25 mouse cellular contexts compared by ENCODE assay signal in the genomic region with DNA sequence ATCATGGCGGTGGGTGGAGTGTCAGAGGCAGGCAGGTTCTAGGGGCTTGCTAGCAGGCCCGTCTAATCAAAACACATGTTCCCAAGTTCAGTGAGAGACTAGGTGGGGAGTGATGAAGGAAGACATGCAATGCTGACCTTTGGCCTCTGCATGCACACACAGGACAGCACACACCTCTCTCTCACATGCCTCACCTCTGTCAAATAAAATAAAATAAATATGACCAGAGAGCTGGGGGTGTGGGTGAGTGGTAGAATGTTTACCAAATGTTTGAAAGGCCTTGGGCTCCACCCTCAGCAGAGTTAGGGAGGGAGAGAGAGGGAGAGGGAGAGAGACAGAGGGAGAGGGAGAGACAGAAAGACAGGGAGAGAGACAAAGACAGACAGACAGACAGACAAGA. TPM values are rescaled to one million over a fixed set of nuclear protein-coding genes. Genes with fewer than 3 reads are reported as not detected.
A peak's percentile ranks its signal among the peaks of the same experiment; 100 is the strongest.
DNase-seq lines count a peak whose midpoint lies in the region; ATAC-seq and TF ChIP-seq lines count a peak whose summit lies in the region.
"Had no signal": no experiment of that assay in that cellular context is flagged by ENCODE, and none has a peak within 500 bp of the region (broad histone marks: within the 10 kb centered on the region; RNA-seq: fewer than 3 reads in every experiment).

No protein-coding gene starts in this region.

- no peak overlapping the region for H3K4me3 ChIP-seq in intestine, embryonic 14.5 days (ENCODE audit: low read depth, low read length)
- no peak overlapping the region for H3K4me3 ChIP-seq in intestine, postnatal 0 days (ENCODE audit: low read depth, low read length)
- H3K4me3 ChIP-seq in stomach, embryonic 16.5 days (replicated peaks; ENCODE audit: low read length): no peak overlapping the region
- H3K4me3 ChIP-seq: embryonic facial prominence, embryonic 13.5 days; forebrain, embryonic 12.5 days; heart, embryonic 12.5 days had no signal

- no peak overlapping the region for H3K4me2 ChIP-seq in intestine, embryonic 14.5 days (ENCODE audit: low read length)
- no peak overlapping the region for H3K4me2 ChIP-seq in intestine, postnatal 0 days (replicated peaks; ENCODE audit: low read depth)
- no peak overlapping the region for H3K4me2 ChIP-seq in stomach, embryonic 16.5 days (ENCODE audit: low read depth, low read length)
- H3K4me2 ChIP-seq: embryonic facial prominence, embryonic 13.5 days; forebrain, embryonic 12.5 days; heart, embryonic 12.5 days had no signal

- H3K4me1 ChIP-seq in intestine, embryonic 14.5 days (replicated peaks; ENCODE audit: control insufficient read depth, insufficient read depth, low read length): no peaks in the 10 kb centered on the region
- no peaks in the 10 kb centered on the region for H3K4me1 ChIP-seq in intestine, postnatal 0 days (replicated peaks; ENCODE audit: control insufficient read depth, insufficient read depth, low read length)
- peaks cover 2% of the 10 kb centered on the region; the same call in 1 of the 2 replicates for H3K4me1 ChIP-seq in stomach, embryonic 16.5 days (ENCODE audit: control insufficient read depth, insufficient read depth, low read length)
- H3K4me1 ChIP-seq: embryonic facial prominence, embryonic 13.5 days; forebrain, embryonic 12.5 days had no signal

- no peak overlapping the region for H3K27ac ChIP-seq in intestine, embryonic 14.5 days (ENCODE audit: low read depth)
- no peak overlapping the region for H3K27ac ChIP-seq in intestine, postnatal 0 days (ENCODE audit: low read depth, low read length)
- peak overlapping the region; percentile 51 for H3K27ac ChIP-seq in stomach, embryonic 16.5 days (ENCODE audit: low read length)
- H3K27ac ChIP-seq: embryonic facial prominence, embryonic 13.5 days; forebrain, embryonic 12.5 days had no signal

- 54% methylated on average over 2 of the region's 2 CpGs for whole genome bisulfite sequencing in intestine, embryonic 14.5 days
- WGBS in intestine, postnatal 0 days: 39% methylated on average over 2 of the region's 2 CpGs
- 42% methylated on average over 2 of the region's 2 CpGs for WGBS in stomach, embryonic 16.5 days

- 0 out of 2 replicates have a peak, but pooled peaks have one; percentile 56 for ATAC-seq in intestine, embryonic 14.5 days (replicated peaks; ENCODE audit: low FRiP score, low TSS enrichment, low read depth)
- ATAC-seq in intestine, postnatal 0 days: no peak
- ATAC-seq in stomach, embryonic 16.5 days (ENCODE audit: insufficient read depth, low FRiP score): peak; percentile 71; the same call in 1 of the 2 replicates
- ATAC-seq: forebrain, embryonic 16.5 days had no signal

- no peaks in the 10 kb centered on the region for H3K27me3 ChIP-seq in intestine, embryonic 14.5 days (replicated peaks; ENCODE audit: control insufficient read depth, insufficient read depth, low read length)
- H3K27me3 ChIP-seq in intestine, postnatal 0 days (replicated peaks; ENCODE audit: control insufficient read depth, insufficient read depth, low read length): no peaks in the 10 kb centered on the region
- H3K27me3 ChIP-seq in stomach, embryonic 16.5 days (ENCODE audit: control insufficient read depth, insufficient read depth, low read length): no peaks in the 10 kb centered on the region
- H3K27me3 ChIP-seq: forebrain, embryonic 12.5 days had no signal

- no peaks in the 10 kb centered on the region for H3K36me3 ChIP-seq in intestine, embryonic 14.5 days (ENCODE audit: control insufficient read depth, insufficient read depth, low read length)
- no peaks in the 10 kb centered on the region for H3K36me3 ChIP-seq in intestine, postnatal 0 days (ENCODE audit: control insufficient read depth, insufficient read depth)
- H3K36me3 ChIP-seq in stomach, embryonic 16.5 days (ENCODE audit: control insufficient read depth, insufficient read depth, low read length): no peaks in the 10 kb centered on the region
- H3K36me3 ChIP-seq: embryonic facial prominence, embryonic 13.5 days; forebrain, embryonic 12.5 days; heart, embryonic 12.5 days had no signal

- DNase-seq in intestine, embryonic 14.5 days (ENCODE audit: low spot score): no peak
- DNase-seq in urinary bladder, postnatal 14 days (ENCODE audit: low spot score): peak; percentile 32
- DNase-seq in urinary bladder, postnatal 10 days (ENCODE audit: low spot score): no peak
- DNase-seq in layer of hippocampus, adult 8-10 months (ENCODE audit: low spot score in 2 of 2): no peak
- no peak for DNase-seq in adrenal gland, adult 8-10 months
- DNase-seq: adrenal gland, postnatal 14 days; cerebellum, adult 11-12 months; cerebellum, adult 9-10 months; cerebellum, postnatal 25 days; gastrocnemius, postnatal 14 days; heart, postnatal 36 days had no signal

- TF ChIP-seq CTCF in intestine, postnatal 0 days (IDR thresholded peaks at IDR 0.05; ENCODE audit: low read depth): no peak

- H3K9ac ChIP-seq in intestine, embryonic 14.5 days (ENCODE audit: low read length): no peak overlapping the region
- no peak overlapping the region for H3K9ac ChIP-seq in intestine, postnatal 0 days (ENCODE audit: low read depth, low read length)
- H3K9ac ChIP-seq in stomach, embryonic 16.5 days (ENCODE audit: low read length): no peak overlapping the region
- H3K9ac ChIP-seq: embryonic facial prominence, embryonic 13.5 days; forebrain, embryonic 12.5 days; heart, embryonic 12.5 days had no signal

- H3K9me3 ChIP-seq in intestine, embryonic 14.5 days (ENCODE audit: control insufficient read depth, low read length): no peaks in the 10 kb centered on the region
- H3K9me3 ChIP-seq in intestine, postnatal 0 days (ENCODE audit: control insufficient read depth): no peaks in the 10 kb centered on the region
- no peaks in the 10 kb centered on the region for H3K9me3 ChIP-seq in stomach, embryonic 16.5 days (replicated peaks; ENCODE audit: control insufficient read depth, low read length)
- H3K9me3 ChIP-seq: embryonic facial prominence, embryonic 13.5 days; forebrain, embryonic 12.5 days; heart, embryonic 12.5 days had no signal

RNA-seq across cellular contexts. Expression of a gene that starts 9.9 kb away (rescaled TPM):
- not detected in 2 replicates for polyA plus RNA-seq in intestine, embryonic 14.5 days (2014; fragmentation: Nextera tagmentation; extraction: Ambion mirVana)
- not detected in 2 replicates for polyA plus RNA-seq in intestine, postnatal 0 days (2015; fragmentation: Nextera tagmentation; extraction: Ambion mirVana)
- not detected in 2 replicates for polyA plus RNA-seq in stomach, embryonic 16.5 days (2015; fragmentation: Nextera tagmentation; extraction: Ambion mirVana)
- total RNA-seq in layer of hippocampus, adult 8-10 months (2022): not detected
- total RNA-seq in adrenal gland, adult 8-10 months (2022): not detected
- total RNA-seq: adrenal gland, postnatal 14 days; gastrocnemius, postnatal 14 days; granulocyte monocyte progenitor cell, adult 5-6 weeks; heart, adult 8-10 months; heart, postnatal 36 days; MEL had no signal
- polyA plus RNA-seq: C2C12; cortical plate, adult 2 months; embryonic facial prominence, embryonic 13.5 days; forebrain, embryonic 12.5 days; forebrain, embryonic 16.5 days; frontal cortex, adult 2 months; heart, embryonic 12.5 days; heart, embryonic 16.5 days; hindbrain, embryonic 11.5 days had no signal

RNA-seq across cellular contexts. Expression of a gene that starts 13.9 kb away (rescaled TPM):
- polyA plus RNA-seq in intestine, embryonic 14.5 days (2014; fragmentation: Nextera tagmentation; extraction: Ambion mirVana): 2.1 and 2.9 TPM in 2 replicates
- 5.2 and 6.2 TPM in 2 replicates for polyA plus RNA-seq in intestine, postnatal 0 days (2015; fragmentation: Nextera tagmentation; extraction: Ambion mirVana)
- polyA plus RNA-seq in stomach, embryonic 16.5 days (2015; fragmentation: Nextera tagmentation; extraction: Ambion mirVana): 2.6 and 3.3 TPM in 2 replicates
- 1 to 10 TPM; 1.8 to 2.3 (median 2.0) TPM for total RNA-seq in layer of hippocampus, adult 8-10 months (2022)
- 1 to 10 TPM in 3 of 4 experiments, under 1 TPM in 1; 0.56 to 1.8 (median 1.4) TPM for total RNA-seq in adrenal gland, adult 8-10 months (2022)
- total RNA-seq: granulocyte monocyte progenitor cell, adult 5-6 weeks; heart, postnatal 36 days had no signal
- polyA plus RNA-seq: heart, embryonic 12.5 days had no signal

RNA-seq across cellular contexts. Expression of a gene that starts 14.3 kb away (rescaled TPM):
- polyA plus RNA-seq in intestine, embryonic 14.5 days (2014; fragmentation: Nextera tagmentation; extraction: Ambion mirVana): 1.1 and 1.5 TPM in 2 replicates
- polyA plus RNA-seq in intestine, postnatal 0 days (2015; fragmentation: Nextera tagmentation; extraction: Ambion mirVana): 16.2 and 23.1 TPM in 2 replicates
- 7.8 and 10.4 TPM in 2 replicates for polyA plus RNA-seq in stomach, embryonic 16.5 days (2015; fragmentation: Nextera tagmentation; extraction: Ambion mirVana)
- not detected for total RNA-seq in layer of hippocampus, adult 8-10 months (2022)
- not detected for total RNA-seq in adrenal gland, adult 8-10 months (2022)
- total RNA-seq: adrenal gland, postnatal 14 days; gastrocnemius, postnatal 14 days; granulocyte monocyte progenitor cell, adult 5-6 weeks; heart, adult 8-10 months; heart, postnatal 36 days; MEL had no signal
- polyA plus RNA-seq: cortical plate, adult 2 months; embryonic facial prominence, embryonic 13.5 days; forebrain, embryonic 12.5 days; forebrain, embryonic 16.5 days; heart, embryonic 12.5 days; hindbrain, embryonic 11.5 days had no signal

RNA-seq across cellular contexts. Expression of a gene that starts 22.1 kb away (rescaled TPM):
- polyA plus RNA-seq in intestine, embryonic 14.5 days (2014; fragmentation: Nextera tagmentation; extraction: Ambion mirVana): 0.26 TPM in 1 of 2 replicates, not detected in the other
- polyA plus RNA-seq in intestine, postnatal 0 days (2015; fragmentation: Nextera tagmentation; extraction: Ambion mirVana): not detected in 2 replicates
- 0.21 TPM in 1 of 2 replicates, not detected in the other for polyA plus RNA-seq in stomach, embryonic 16.5 days (2015; fragmentation: Nextera tagmentation; extraction: Ambion mirVana)
- total RNA-seq in layer of hippocampus, adult 8-10 months (2022): under 1 TPM in 1 of 4 experiments, not detected in 3; 0.38 TPM
- total RNA-seq in adrenal gland, adult 8-10 months (2022): not detected
- total RNA-seq: adrenal gland, postnatal 14 days; gastrocnemius, postnatal 14 days; granulocyte monocyte progenitor cell, adult 5-6 weeks; heart, adult 8-10 months; heart, postnatal 36 days had no signal
- polyA plus RNA-seq: C2C12; cortical plate, adult 2 months; forebrain, embryonic 12.5 days; forebrain, embryonic 16.5 days; heart, embryonic 12.5 days; heart, embryonic 16.5 days; hindbrain, embryonic 11.5 days had no signal

RNA-seq across cellular contexts. Expression of a gene that starts 22.8 kb away (rescaled TPM):
- not detected in 2 replicates for polyA plus RNA-seq in intestine, embryonic 14.5 days (2014; fragmentation: Nextera tagmentation; extraction: Ambion mirVana)
- polyA plus RNA-seq in intestine, postnatal 0 days (2015; fragmentation: Nextera tagmentation; extraction: Ambion mirVana): 3.8 and 6.3 TPM in 2 replicates
- polyA plus RNA-seq in stomach, embryonic 16.5 days (2015; fragmentation: Nextera tagmentation; extraction: Ambion mirVana): not detected in 2 replicates
- not detected for total RNA-seq in layer of hippocampus, adult 8-10 months (2022)
- total RNA-seq in adrenal gland, adult 8-10 months (2022): not detected
- total RNA-seq: adrenal gland, postnatal 14 days; gastrocnemius, postnatal 14 days; granulocyte monocyte progenitor cell, adult 5-6 weeks; heart, adult 8-10 months; heart, postnatal 36 days; MEL had no signal
- polyA plus RNA-seq: C2C12; cortical plate, adult 2 months; embryonic facial prominence, embryonic 13.5 days; forebrain, embryonic 12.5 days; forebrain, embryonic 16.5 days; frontal cortex, adult 2 months; heart, embryonic 12.5 days; heart, embryonic 16.5 days; hindbrain, embryonic 11.5 days had no signal
